Comparison of ENCODE assay signal across 13 mouse cellular contexts in the genomic region with DNA sequence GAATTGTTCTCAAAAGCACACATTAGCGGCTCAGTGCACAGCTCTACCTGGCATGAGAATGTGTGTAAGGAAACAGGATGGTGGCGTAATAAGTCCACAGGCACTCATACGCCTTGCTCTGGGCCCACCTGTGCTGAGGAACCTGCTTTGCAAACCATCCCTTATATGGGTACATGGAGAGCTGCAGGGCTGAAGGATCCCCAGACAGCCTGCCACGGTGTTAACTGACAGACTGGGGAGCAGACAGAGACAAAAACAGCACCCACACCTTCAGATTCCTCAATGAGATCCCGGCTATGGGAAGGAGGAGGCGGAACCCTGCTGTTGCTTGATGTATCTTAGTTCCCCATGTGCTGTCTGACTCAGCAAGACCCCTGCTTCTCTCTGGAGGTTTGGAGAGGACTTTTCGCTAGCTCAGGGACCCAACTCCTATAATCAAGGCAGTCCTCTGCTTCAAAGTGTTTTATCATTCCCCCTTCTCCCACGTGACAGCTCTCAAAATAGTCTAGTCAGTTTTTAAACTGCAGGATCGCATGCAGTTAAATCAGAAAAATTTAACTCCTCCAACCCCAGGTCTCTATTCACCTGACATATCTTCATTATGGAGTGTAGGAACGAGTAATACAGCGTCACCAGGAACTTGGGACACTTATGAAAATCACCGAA. TPM values are rescaled to one million over a fixed set of nuclear protein-coding genes. Genes with fewer than 3 reads are reported as not detected.
DNase-seq lines count a peak whose midpoint lies in the region; ATAC-seq and TF ChIP-seq lines count a peak whose summit lies in the region.
"Had no signal": no experiment of that assay in that cellular context is flagged by ENCODE, and none has a peak within 500 bp of the region (broad histone marks: within the 10 kb centered on the region; RNA-seq: fewer than 3 reads in every experiment).

No protein-coding gene starts in this region.

- DNase-seq in forebrain, postnatal 0 days = peak; percentile 26
- peak; percentile 54 for DNase-seq in heart, postnatal 4 days
- peak; percentile 61 for DNase-seq in lung, postnatal 0 days (ENCODE audit: low spot score)
- no peak for DNase-seq in gastrocnemius, adult 2 months
- DNase-seq in testis, postnatal 14 days (ENCODE audit: low spot score) = no peak
- no peak for DNase-seq in ovary, postnatal 36 days (ENCODE audit: low spot score)
- DNase-seq: kidney, adult 2 months had no signal

- no peak for TF ChIP-seq EP300 in lung, postnatal 0 days (IDR thresholded peaks at IDR 0.05)

- intact Hi-C loops in gastrocnemius, adult 2 months (cut with DNase I) = no loop called here

- ATAC-seq in forebrain, postnatal 0 days = peak; percentile 19; the same call in 1 of the 2 replicates
- ATAC-seq in forebrain, embryonic 12.5 days (ENCODE audit: low FRiP score) = no peak
- ATAC-seq in frontal cortex, adult (ENCODE audit: low TSS enrichment) = peak; percentile 70
- peak; percentile 91 for ATAC-seq in lung, postnatal 0 days

- H3K27ac ChIP-seq in forebrain, postnatal 0 days (ENCODE audit: low read depth, low read length) = peak overlapping the region; percentile 45; the same call in 1 of the 2 replicates
- H3K27ac ChIP-seq in forebrain, embryonic 12.5 days = no peak overlapping the region
- H3K27ac ChIP-seq in lung, postnatal 0 days (ENCODE audit: low read length) = no peak overlapping the region
- no peak overlapping the region for H3K27ac ChIP-seq in gastrocnemius, adult 2 months
- H3K27ac ChIP-seq: embryonic facial prominence, embryonic 15.5 days; limb, embryonic 13.5 days; neural tube, embryonic 12.5 days had no signal

- H3K4me1 ChIP-seq in forebrain, postnatal 0 days (ENCODE audit: insufficient read depth) = peaks cover 15% of the 10 kb centered on the region
- H3K4me1 ChIP-seq in forebrain, embryonic 12.5 days = peaks cover 11% of the 10 kb centered on the region
- no peaks in the 10 kb centered on the region for H3K4me1 ChIP-seq in lung, postnatal 0 days (ENCODE audit: insufficient read depth, low read depth, low read length)
- H3K4me1 ChIP-seq: neural tube, embryonic 12.5 days had no signal

- TF ChIP-seq CTCF in forebrain, postnatal 0 days (IDR thresholded peaks at IDR 0.05; ENCODE audit: low read depth) = no peak
- peak; percentile 7; the same call in 1 of the 2 replicates for TF ChIP-seq CTCF in lung, postnatal 0 days (IDR thresholded peaks at IDR 0.05)
- no peak for TF ChIP-seq CTCF in gastrocnemius, adult 2 months (IDR thresholded peaks at IDR 0.05)

- H3K9me3 ChIP-seq in forebrain, postnatal 0 days (ENCODE audit: low read length) = no peaks in the 10 kb centered on the region
- H3K9me3 ChIP-seq in forebrain, embryonic 12.5 days = no peaks in the 10 kb centered on the region
- H3K9me3 ChIP-seq in lung, postnatal 0 days (ENCODE audit: low read length) = no peaks in the 10 kb centered on the region
- H3K9me3 ChIP-seq: embryonic facial prominence, embryonic 15.5 days; limb, embryonic 13.5 days; neural tube, embryonic 12.5 days had no signal

- no peaks in the 10 kb centered on the region for H3K27me3 ChIP-seq in forebrain, postnatal 0 days (ENCODE audit: insufficient read depth, low read length)
- no peaks in the 10 kb centered on the region for H3K27me3 ChIP-seq in forebrain, embryonic 12.5 days
- H3K27me3 ChIP-seq in lung, postnatal 0 days (replicated peaks; ENCODE audit: insufficient read depth, low read length) = no peaks in the 10 kb centered on the region
- H3K27me3 ChIP-seq: embryonic facial prominence, embryonic 15.5 days; limb, embryonic 13.5 days; neural tube, embryonic 12.5 days had no signal

- H3K4me2 ChIP-seq in forebrain, postnatal 0 days (ENCODE audit: low read depth) = no peak overlapping the region
- no peak overlapping the region for H3K4me2 ChIP-seq in forebrain, embryonic 12.5 days
- H3K4me2 ChIP-seq in lung, postnatal 0 days (replicated peaks; ENCODE audit: low read depth, low read length) = no peak overlapping the region
- H3K4me2 ChIP-seq: embryonic facial prominence, embryonic 15.5 days; limb, embryonic 13.5 days; midbrain, embryonic 11.5 days; neural tube, embryonic 12.5 days had no signal

- H3K36me3 ChIP-seq in forebrain, postnatal 0 days (ENCODE audit: insufficient read depth) = no peaks in the 10 kb centered on the region
- H3K36me3 ChIP-seq in forebrain, embryonic 12.5 days (replicated peaks) = no peaks in the 10 kb centered on the region
- H3K36me3 ChIP-seq in lung, postnatal 0 days (ENCODE audit: insufficient read depth, low read length) = no peaks in the 10 kb centered on the region
- H3K36me3 ChIP-seq: limb, embryonic 13.5 days; neural tube, embryonic 12.5 days had no signal

- WGBS in forebrain, postnatal 0 days = 67% methylated on average over 12 of the region's 12 CpGs
- WGBS in forebrain, embryonic 12.5 days = 82% methylated on average over 12 of the region's 12 CpGs
- 48% methylated on average over 12 of the region's 12 CpGs for WGBS in lung, postnatal 0 days

- no peak overlapping the region for H3K4me3 ChIP-seq in forebrain, postnatal 0 days (ENCODE audit: low read depth, low read length)
- no peak overlapping the region for H3K4me3 ChIP-seq in forebrain, embryonic 12.5 days (replicated peaks)
- H3K4me3 ChIP-seq in lung, postnatal 0 days (ENCODE audit: low read depth, low read length) = no peak overlapping the region
- no peak overlapping the region for H3K4me3 ChIP-seq in gastrocnemius, adult 2 months
- H3K4me3 ChIP-seq: embryonic facial prominence, embryonic 15.5 days; limb, embryonic 13.5 days; neural tube, embryonic 12.5 days had no signal

- H3K9ac ChIP-seq in forebrain, postnatal 0 days = no peak overlapping the region
- no peak overlapping the region for H3K9ac ChIP-seq in forebrain, embryonic 12.5 days
- no peak overlapping the region for H3K9ac ChIP-seq in lung, postnatal 0 days (replicated peaks; ENCODE audit: low read depth)
- H3K9ac ChIP-seq: embryonic facial prominence, embryonic 15.5 days; limb, embryonic 13.5 days; neural tube, embryonic 12.5 days had no signal

RNA-seq across cellular contexts. Expression of gene Gsdme, which starts 50.9 kb away (rescaled TPM):
- total RNA-seq in forebrain, postnatal 0 days (2014; rRNA removed) = 21.0 and 23.1 TPM in 2 replicates
- polyA plus RNA-seq in forebrain, postnatal 0 days (2015; fragmentation: Nextera tagmentation; extraction: Ambion mirVana) = 69.4 and 89.9 TPM in 2 replicates
- polyA plus RNA-seq in forebrain, embryonic 12.5 days (2016; fragmentation: Nextera tagmentation; extraction: Ambion mirVana) = 50.7 and 56.9 TPM in 2 replicates
- under 1 TPM; 0.57 to 0.61 TPM for total RNA-seq in heart, postnatal 4 days (2021)
- polyA plus RNA-seq in lung, postnatal 0 days (2015; fragmentation: Nextera tagmentation; extraction: Ambion mirVana) = 13.2 and 14.8 TPM in 2 replicates
- total RNA-seq in gastrocnemius, adult 2 months (2021) = under 1 TPM; 0.26 to 0.70 TPM

Comparison
In these comparisons a context has a peak if more than half of its experiments do, and no peak if none do; other contexts are left out.
1. DNase-seq: peak in forebrain, postnatal 0 days (single experiment), heart, postnatal 4 days (single experiment) and lung, postnatal 0 days (single experiment); none in gastrocnemius, adult 2 months (single experiment), testis, postnatal 14 days (single experiment) and ovary, postnatal 36 days (single experiment).
2. RNA of gene Gsdme, which starts 50.9 kb away (total RNA-seq): 21.0 to 23.1 TPM in forebrain, postnatal 0 days; 0.26 to 0.70 TPM in gastrocnemius, adult 2 months and 0.57 to 0.61 TPM in heart, postnatal 4 days; every median in the first group is over 10 times any median in the second.